Mouse (Mus musculus) CH12.LX (cell line): ENCODE measurements around the gene Ccdc28b. TPM values are rescaled to one million over a fixed set of nuclear protein-coding genes. Genes with fewer than 3 reads are reported as not detected.

Experiments used
- DNase-seq: peaks from one replicate; pipeline ENCODE4 v3.0.0-alpha.2; 2013; ENCODE audit errors: extremely low read depth
- H3K27ac ChIP-seq: 2 replicates; pipeline ENCODE4 v1.5.1; 2012; ENCODE audit warnings: low read depth, mild to moderate bottlenecking, control low read depth, moderate library complexity; ENCODE audit not compliant: insufficient read depth
- H3K27me3 ChIP-seq: replicated peaks from 2 replicates; pipeline ENCODE3; 2012; ENCODE audit warnings: inconsistent platforms
- H3K36me3 ChIP-seq, 2 experiments: replicated peaks in 1 of 2; 2 replicates each; pipeline versions ENCODE3 to v1.6.1; 2012; ENCODE audit warnings: inconsistent platforms in 1 of 2, low read length in 1 of 2, mild to moderate bottlenecking in 1 of 2, mixed read lengths in 1 of 2, moderate library complexity in 1 of 2; ENCODE audit not compliant: control insufficient read depth in 1 of 2, insufficient read depth in 1 of 2
- H3K4me1 ChIP-seq, 2 experiments: 2 replicates each; pipeline ENCODE4 v1.6.1; 2012; ENCODE audit warnings: inconsistent platforms in 1 of 2, moderate library complexity in 1 of 2; ENCODE audit not compliant: insufficient read depth in 2 of 2, control insufficient read depth in 1 of 2
- H3K4me2 ChIP-seq: 2 replicates; pipeline ENCODE4 v1.6.1; 2012; ENCODE audit warnings: low read depth, mild to moderate bottlenecking, control low read depth; ENCODE audit not compliant: poor library complexity, insufficient read depth, severe bottlenecking
- H3K4me3 ChIP-seq, 3 experiments: fragments of 150-350 bp in 1 of 3; sonication (generic) in 1 of 3; replicated peaks in 1 of 3; 2 replicates each; pipeline versions ENCODE3 to v1.5.1; 2011 to 2012; ENCODE audit warnings: low read depth in 2 of 3, low read length in 2 of 3, mild to moderate bottlenecking in 2 of 3, moderate library complexity in 2 of 3, control low read depth in 1 of 3, improper control_type of control experiment in 1 of 3, inconsistent platforms in 1 of 3, mixed read lengths in 1 of 3; ENCODE audit not compliant: poor library complexity in 1 of 3
- H3K79me2 ChIP-seq: replicated peaks from 2 replicates; pipeline ENCODE4 v1.6.1; 2012; ENCODE audit warnings: mild to moderate bottlenecking, moderate library complexity; ENCODE audit not compliant: control insufficient read depth, poor library complexity, insufficient read depth, severe bottlenecking; ENCODE audit errors: extremely low read depth
- H3K9ac ChIP-seq: 2 replicates; pipeline ENCODE4 v1.6.1; 2012; ENCODE audit warnings: low read depth, mild to moderate bottlenecking, control low read depth, moderate library complexity; ENCODE audit not compliant: insufficient read depth
- H3K9me3 ChIP-seq: replicated peaks from 2 replicates; pipeline ENCODE3; 2012; ENCODE audit warnings: low read length, inconsistent platforms, mixed read lengths
- BHLHE40 ChIP-seq: IDR thresholded peaks from 2 replicates; pipeline ENCODE4 v1.6.1; 2011; ENCODE audit warnings: mild to moderate bottlenecking, low read depth, low read length, improper control_type of control experiment
- CHD1 ChIP-seq: IDR thresholded peaks from 2 replicates; pipeline ENCODE4 v1.6.1; 2012; ENCODE audit warnings: low read depth, low read length, improper control_type of control experiment, inconsistent platforms
- CTCF ChIP-seq, 2 experiments: IDR thresholded peaks in 1 of 2; conservative IDR thresholded peaks in 1 of 2; 2 replicates each; pipeline ENCODE4 v1.5.1; 2011 to 2012; ENCODE audit warnings: low read depth in 2 of 2, low read length in 2 of 2, improper control_type of control experiment in 1 of 2, inconsistent platforms in 1 of 2, mild to moderate bottlenecking in 1 of 2, moderate library complexity in 1 of 2
- E2F4 ChIP-seq: IDR thresholded peaks from 2 replicates; pipeline ENCODE4 v1.6.1; 2011; ENCODE audit warnings: low read depth, low read length, improper control_type of control experiment; ENCODE audit not compliant: insufficient replicate concordance
- ETS1 ChIP-seq: conservative IDR thresholded peaks from 2 replicates; pipeline ENCODE4 v1.6.1; 2012; ENCODE audit warnings: low read depth, mild to moderate bottlenecking, inconsistent platforms, low read length, improper control_type of control experiment, moderate library complexity
- IRF4 ChIP-seq: IDR thresholded peaks from 2 replicates; pipeline ENCODE4 v1.6.1; 2014; ENCODE audit warnings: low read depth, mild to moderate bottlenecking, inconsistent platforms, low read length, improper control_type of control experiment
- JUND ChIP-seq: conservative IDR thresholded peaks from 2 replicates; pipeline ENCODE4 v1.6.1; 2011; ENCODE audit warnings: low read depth, low read length, improper control_type of control experiment
- MAX ChIP-seq: IDR thresholded peaks from 2 replicates; pipeline ENCODE4 v1.6.1; 2011; ENCODE audit warnings: low read length, improper control_type of control experiment
- MAZ ChIP-seq: IDR thresholded peaks from 2 replicates; pipeline ENCODE4 v1.6.1; 2012; ENCODE audit warnings: low read depth, mild to moderate bottlenecking, inconsistent platforms, low read length, improper control_type of control experiment, moderate library complexity
- MEF2A ChIP-seq: IDR thresholded peaks from 2 replicates; pipeline ENCODE4 v1.6.1; 2014; ENCODE audit warnings: low read depth, mild to moderate bottlenecking, inconsistent platforms, low read length, improper control_type of control experiment, borderline replicate concordance
- MXI1 ChIP-seq: IDR thresholded peaks from 2 replicates; pipeline ENCODE4 v1.6.1; 2011; ENCODE audit warnings: mild to moderate bottlenecking, low read depth, low read length, improper control_type of control experiment
- NELFE ChIP-seq: IDR thresholded peaks from 2 replicates; pipeline ENCODE4 v1.6.1; 2011; ENCODE audit warnings: low read depth, low read length, improper control_type of control experiment
- NRF1 ChIP-seq: IDR thresholded peaks from 2 replicates; pipeline ENCODE4 v1.6.1; 2014; ENCODE audit warnings: low read depth, mild to moderate bottlenecking, inconsistent platforms, low read length, improper control_type of control experiment, moderate library complexity
- RAD21 ChIP-seq: IDR thresholded peaks from 2 replicates; pipeline ENCODE4 v1.6.1; 2011; ENCODE audit warnings: low read depth, mild to moderate bottlenecking, low read length, improper control_type of control experiment, moderate library complexity
- RCOR1 ChIP-seq: conservative IDR thresholded peaks from 2 replicates; pipeline ENCODE4 v1.6.1; 2012; ENCODE audit warnings: low read depth, mild to moderate bottlenecking, inconsistent platforms, low read length, improper control_type of control experiment
- SIN3A ChIP-seq: IDR thresholded peaks from 2 replicates; pipeline ENCODE4 v1.6.1; 2012; ENCODE audit warnings: low read length, improper control_type of control experiment, inconsistent platforms
- TBP ChIP-seq: conservative IDR thresholded peaks from 2 replicates; pipeline ENCODE4 v1.6.1; 2011; ENCODE audit warnings: low read depth, low read length, improper control_type of control experiment
- TCF12 ChIP-seq: IDR thresholded peaks from 2 replicates; pipeline ENCODE4 v1.6.1; 2014; ENCODE audit warnings: low read depth, mild to moderate bottlenecking, inconsistent platforms, low read length, improper control_type of control experiment
- UBTF ChIP-seq: IDR thresholded peaks from 2 replicates; pipeline ENCODE4 v1.6.1; 2012; ENCODE audit warnings: low read depth, mild to moderate bottlenecking, inconsistent platforms, low read length, improper control_type of control experiment, moderate library complexity
- ZKSCAN1 ChIP-seq: IDR thresholded peaks from 2 replicates; pipeline ENCODE4 v1.6.1; 2012; ENCODE audit warnings: low read depth, inconsistent platforms, low read length, improper control_type of control experiment, borderline replicate concordance
- ZMIZ1 ChIP-seq: IDR thresholded peaks from 2 replicates; pipeline ENCODE4 v1.6.1; 2012; ENCODE audit warnings: low read depth, mild to moderate bottlenecking, inconsistent platforms, low read length, improper control_type of control experiment
- dilution Hi-C: fragments of 300-500 bp; cut with MboI; formaldehyde crosslinking; loops from 2 replicates; pipeline ENCODE4 v1.14.3; 2020; ENCODE audit warnings: low sequenced_read_pairs; ENCODE audit not compliant: extremely low pct_unique_long_range_greater_than_20kb, extremely low pct_ligation_motif_present
- in situ Hi-C: fragments of 300-500 bp; cut with MboI; formaldehyde crosslinking; loops from 3 replicates; pipeline ENCODE4 v1.14.3; 2019; ENCODE audit warnings: low sequenced_read_pairs, low pct_ligation_motif_present, low pct_unique_long_range_greater_than_20kb, mixed read lengths
- polyA plus RNA-seq: library from polyadenylated mRNA; unstranded; fragments of >175 nt; gene quantifications from 2 replicates; pipeline ENCODE4 v1.2.1, GENCODE M21; 2012; ENCODE audit warnings: low read depth; ENCODE audit not compliant: insufficient read length
- total RNA-seq, 2 experiments: library from RNA; depleted of rRNA; stranded (reverse); fragments of 300-350 nt in 1 of 2; fragments of >200 nt in 1 of 2; gene quantifications; 2 replicates each; pipeline ENCODE4 v1.2.3; 2012 to 2014

Ccdc28b gene
- total and polyA plus RNA-seq, 3 experiments = 24.0 to 28.0 (median 27.3) TPM

DNA sequence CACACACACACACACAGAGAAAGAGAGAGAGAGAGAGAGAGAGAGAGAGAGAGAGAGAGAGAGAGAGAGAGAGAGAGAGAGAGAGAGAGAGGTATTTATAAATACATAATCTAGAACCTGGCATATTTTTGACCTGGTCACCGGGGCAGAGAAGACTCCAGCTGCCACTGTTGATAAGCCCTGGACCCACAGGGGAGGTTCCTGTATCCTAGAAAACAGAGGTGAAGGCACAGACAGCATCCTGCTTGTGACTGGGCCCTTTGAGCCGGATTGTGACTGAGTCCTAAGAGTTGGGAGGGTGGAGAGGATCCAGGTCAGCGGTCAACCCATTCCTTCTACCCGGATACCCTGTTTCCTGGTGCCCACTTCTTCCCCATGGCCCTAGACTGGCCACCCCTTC lies 34.9 kb downstream of the Ccdc28b start:
- Histone ChIP-seq H3K36me3 (peaks cover 34 to 63% of the 10 kb centered on the region in 2 experiments), H3K9ac (no peak overlapping the region), H3K27me3 (no peaks in the 10 kb centered on the region), H3K4me3 (no peak overlapping the region), H3K9me3 (no peaks in the 10 kb centered on the region), H3K79me2 (peaks cover 8% of the 10 kb centered on the region)
- no peak for DNase-seq
- no peak for TF ChIP-seq E2F4
- no peak for TF ChIP-seq BHLHE40
- TF ChIP-seq, all 38 proteins: peak for 0
- in situ Hi-C loops = no loop called here
- H3K4me1 ChIP-seq = peaks cover 4 to 30% of the 10 kb centered on the region in 2 experiments; a peak in 2 of 4 replicates
- H3K4me2 ChIP-seq = no peak overlapping the region
- dilution Hi-C loops = no loop called here
- H3K27ac ChIP-seq = no peak overlapping the region

- H3K4me3 ChIP-seq = peak overlapping the region in 1 of 3 experiments; percentile 28
- TF ChIP-seq TBP (no peak), MAZ (no peak), TCF12 (no peak), NELFE (no peak), MEF2A (no peak), MAX (no peak), SIN3A (no peak)
- in situ Hi-C loops (no loop called here), dilution Hi-C loops (no loop called here)
- H3K4me2 ChIP-seq = peak overlapping the region; percentile 24
- peaks cover 8% of the 10 kb centered on the region for H3K79me2 ChIP-seq
- H3K9me3 ChIP-seq = no peaks in the 10 kb centered on the region
- no peaks in the 10 kb centered on the region for H3K27me3 ChIP-seq
- peaks cover 7 to 37% of the 10 kb centered on the region in 2 experiments; a peak in 3 of 4 replicates for H3K4me1 ChIP-seq
- peaks cover 18 to 44% of the 10 kb centered on the region in 2 experiments for H3K36me3 ChIP-seq
- no peak overlapping the region for H3K9ac ChIP-seq
- no peak for DNase-seq
- no peak overlapping the region for H3K27ac ChIP-seq
Measured at GRCm38 (mm10) chr4:129586943-129587342, 36.8 kb downstream of the Ccdc28b start.

DNA sequence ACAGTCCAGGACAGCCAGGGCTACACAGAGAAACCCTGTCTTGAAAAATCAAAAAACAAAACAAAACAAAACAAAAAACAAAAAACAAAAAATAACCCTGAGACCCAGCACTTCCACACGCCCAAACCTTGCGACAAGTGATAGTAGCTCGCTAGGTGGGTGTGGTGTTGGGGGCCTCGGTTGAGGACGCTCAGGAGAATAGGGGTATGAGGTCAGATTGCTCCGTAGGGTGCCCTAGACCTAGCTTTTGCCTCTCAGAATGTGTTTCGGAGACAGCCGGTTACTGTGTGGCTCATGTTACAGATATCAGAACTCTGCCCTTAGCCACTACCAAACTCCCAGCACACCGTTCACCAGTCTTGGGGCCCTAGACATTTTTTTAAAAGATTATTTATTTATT lies 38.0 kb downstream of the Ccdc28b start:
- dilution Hi-C loops = no loop called here
- Histone ChIP-seq H3K27ac (peak overlapping the region; percentile 92; the same call in 1 of the 2 replicates), H3K4me3 (peak overlapping the region; percentile 51 to 69 (median 60)), H3K4me2 (peak overlapping the region; percentile 61; the same call in 1 of the 2 replicates), H3K79me2 (peaks cover 8% of the 10 kb centered on the region), H3K9me3 (no peaks in the 10 kb centered on the region), H3K4me1 (peaks cover 10 to 39% of the 10 kb centered on the region in 2 experiments), H3K36me3 (peaks cover 7 to 32% of the 10 kb centered on the region in 2 experiments), H3K9ac (peak overlapping the region; percentile 59), H3K27me3 (no peaks in the 10 kb centered on the region)
- TF ChIP-seq RCOR1 = no peak
- TF ChIP-seq RAD21 = no peak
- TF ChIP-seq SIN3A = no peak
- no peak for TF ChIP-seq CTCF (conservative IDR thresholded peaks at IDR 0.05 in 1 of 2, IDR thresholded peaks at IDR 0.05 in 1 of 2; ENCODE audit: low read depth in 2 of 2, low read length in 2 of 2)
- TF ChIP-seq JUND = no peak
- 0 out of 2 replicates have a peak, but pooled peaks have one; percentile 30 for TF ChIP-seq CHD1
- no peak for TF ChIP-seq MEF2A
- TF ChIP-seq TBP = 0 out of 2 replicates have a peak, but pooled peaks have one; percentile 37
- TF ChIP-seq UBTF = no peak
- no peak for TF ChIP-seq ETS1
- TF ChIP-seq MAX = no peak
- no peak for TF ChIP-seq E2F4
- 0 out of 2 replicates have a peak, but pooled peaks have one; percentile 14 for TF ChIP-seq TCF12
- TF ChIP-seq NRF1 = no peak
- no peak for TF ChIP-seq IRF4
- TF ChIP-seq MXI1 = no peak
- 0 out of 2 replicates have a peak, but pooled peaks have one; percentile 5 for TF ChIP-seq ZMIZ1
- TF ChIP-seq ZKSCAN1 = no peak
- peak; percentile 44 for DNase-seq
- in situ Hi-C loops = no loop called here
